In genomic region chr7:141476226-141476980, GRCm38 (mm10) we compare ENCODE assay signal across 8 mouse cellular contexts. TPM values are rescaled to one million over a fixed set of nuclear protein-coding genes. Genes with fewer than 3 reads are reported as not detected.
DNase-seq lines count a peak whose midpoint lies in the region; ATAC-seq lines count a peak whose summit lies in the region.

No protein-coding gene starts in this region.

- intact Hi-C loops in left cerebral cortex, postnatal 36 days (cut with DNase I): no loop called here
- intact Hi-C loops in left cerebral cortex, postnatal 4 days (cut with DNase I): no loop called here

- WGBS in hindbrain, embryonic 16.5 days: 1% methylated on average over 10 of the region's 17 CpGs
- WGBS in liver, embryonic 13.5 days (ENCODE audit: insufficient replicate concordance): 7% methylated on average over 17 of the region's 17 CpGs

- peak overlapping the region; percentile 95 for H3K4me2 ChIP-seq in hindbrain, embryonic 16.5 days (ENCODE audit: low read length)
- peak overlapping the region; percentile 95 for H3K4me2 ChIP-seq in liver, embryonic 13.5 days

- H3K27ac ChIP-seq in hindbrain, embryonic 16.5 days (ENCODE audit: low read depth, low read length): peak overlapping the region; percentile 59
- H3K27ac ChIP-seq in liver, embryonic 13.5 days: peak overlapping the region; percentile 87

- H3K4me3 ChIP-seq in hindbrain, embryonic 16.5 days (ENCODE audit: low read length): peak overlapping the region; percentile 66
- peak overlapping the region; percentile 81 for H3K4me3 ChIP-seq in liver, embryonic 13.5 days (replicated peaks)

- no peak overlapping the region for H3K9ac ChIP-seq in hindbrain, embryonic 16.5 days (ENCODE audit: low read depth, low read length)
- H3K9ac ChIP-seq in liver, embryonic 13.5 days: peak overlapping the region; percentile 87

- peaks cover 9% of the 10 kb centered on the region for H3K36me3 ChIP-seq in hindbrain, embryonic 16.5 days (ENCODE audit: control insufficient read depth, insufficient read depth, low read length)
- peaks cover 14% of the 10 kb centered on the region for H3K36me3 ChIP-seq in liver, embryonic 13.5 days

- H3K9me3 ChIP-seq in hindbrain, embryonic 16.5 days (ENCODE audit: control insufficient read depth, low read length): no peaks in the 10 kb centered on the region
- no peaks in the 10 kb centered on the region for H3K9me3 ChIP-seq in liver, embryonic 13.5 days (replicated peaks)

- H3K27me3 ChIP-seq in hindbrain, embryonic 16.5 days (replicated peaks; ENCODE audit: control insufficient read depth, insufficient read depth, low read length): peaks cover 5% of the 10 kb centered on the region; the same call in 1 of the 2 replicates
- H3K27me3 ChIP-seq in liver, embryonic 13.5 days: peaks cover 6% of the 10 kb centered on the region

- DNase-seq in left cerebral cortex, postnatal 36 days (ENCODE audit: low spot score in 2 of 2): peak; percentile 35 to 52
- no peak for DNase-seq in left cerebral cortex, postnatal 4 days
- DNase-seq in adrenal gland, postnatal 25 days: peak; percentile 89
- peak; percentile 76 to 83 for DNase-seq in gastrocnemius, adult 8-10 months (ENCODE audit: low spot score in 2 of 2)
- peak; percentile 47 for DNase-seq in liver, embryonic 13.5 days
- DNase-seq in naive thymus-derived CD4-positive, alpha-beta T cell, adult 2 months (ENCODE audit: low read depth): peak; percentile 48
- no peak for DNase-seq in c-Kit-positive CD71-positive TER-119-positive erythroid progenitor cells, embryonic 14.5 days (ENCODE audit: low spot score)

- peaks cover 32% of the 10 kb centered on the region for H3K4me1 ChIP-seq in hindbrain, embryonic 16.5 days (ENCODE audit: control insufficient read depth, insufficient read depth, low read depth, low read length)
- H3K4me1 ChIP-seq in liver, embryonic 13.5 days (replicated peaks): peaks cover 73% of the 10 kb centered on the region

- no peak for ATAC-seq in hindbrain, embryonic 16.5 days
- peak; percentile 22 for ATAC-seq in liver, embryonic 13.5 days (ENCODE audit: low read depth)

RNA-seq across cellular contexts. Expression of gene Tspan4, which starts 1.4 kb away (rescaled TPM):
- 10 to 100 TPM; 14.2 to 20.0 TPM for total RNA-seq in left cerebral cortex, postnatal 36 days (2021)
- 10 to 100 TPM; 33.5 to 35.9 TPM for total RNA-seq in left cerebral cortex, postnatal 4 days (2021)
- 70.9 and 99.3 TPM in 2 replicates for total RNA-seq in adrenal gland, postnatal 25 days (2021)
- 10 to 100 TPM in 2 of 4 experiments, 1 to 10 TPM in 2; 8.1 to 15.1 (median 11.9) TPM for total RNA-seq in gastrocnemius, adult 8-10 months (2022)
- polyA plus RNA-seq in hindbrain, embryonic 16.5 days (2015; fragmentation: Nextera tagmentation; extraction: Ambion mirVana): 68.3 and 71.0 TPM in 2 replicates
- 49.3 and 49.7 TPM in 2 replicates for polyA plus RNA-seq in liver, embryonic 13.5 days (2015; fragmentation: Nextera tagmentation; extraction: Ambion mirVana)

RNA-seq across cellular contexts. Expression of gene Polr2l, which starts 1.5 kb away (rescaled TPM):
- 10 to 100 TPM; 38.0 to 40.1 TPM for total RNA-seq in left cerebral cortex, postnatal 36 days (2021)
- 10 to 100 TPM; 38.5 to 40.1 TPM for total RNA-seq in left cerebral cortex, postnatal 4 days (2021)
- total RNA-seq in adrenal gland, postnatal 25 days (2021): 89.5 and 102 TPM in 2 replicates
- 10 to 100 TPM; 57.4 to 68.5 (median 63.7) TPM for total RNA-seq in gastrocnemius, adult 8-10 months (2022)
- 72.4 and 75.8 TPM in 2 replicates for polyA plus RNA-seq in hindbrain, embryonic 16.5 days (2015; fragmentation: Nextera tagmentation; extraction: Ambion mirVana)
- polyA plus RNA-seq in liver, embryonic 13.5 days (2015; fragmentation: Nextera tagmentation; extraction: Ambion mirVana): 63.9 and 72.4 TPM in 2 replicates

RNA-seq across cellular contexts. Expression of gene Cd151, which starts 9.2 kb away (rescaled TPM):
- 10 to 100 TPM; 30.9 to 35.4 TPM for total RNA-seq in left cerebral cortex, postnatal 36 days (2021)
- 10 to 100 TPM; 46.7 to 50.6 TPM for total RNA-seq in left cerebral cortex, postnatal 4 days (2021)
- total RNA-seq in adrenal gland, postnatal 25 days (2021): 287 and 310 TPM in 2 replicates
- 10 to 100 TPM; 78.2 to 98.0 (median 86.2) TPM for total RNA-seq in gastrocnemius, adult 8-10 months (2022)
- polyA plus RNA-seq in hindbrain, embryonic 16.5 days (2015; fragmentation: Nextera tagmentation; extraction: Ambion mirVana): 23.0 and 24.7 TPM in 2 replicates
- polyA plus RNA-seq in liver, embryonic 13.5 days (2015; fragmentation: Nextera tagmentation; extraction: Ambion mirVana): 4.1 and 5.0 TPM in 2 replicates

RNA-seq across cellular contexts. Expression of gene Cracr2b, which starts 15.5 kb away (rescaled TPM):
- total RNA-seq in left cerebral cortex, postnatal 36 days (2021): 1 to 10 TPM; 3.0 to 3.5 TPM
- total RNA-seq in left cerebral cortex, postnatal 4 days (2021): 1 to 10 TPM; 4.4 to 4.9 TPM
- total RNA-seq in adrenal gland, postnatal 25 days (2021): 9.9 and 13.5 TPM in 2 replicates
- 10 to 100 TPM in 1 of 4 experiments, 1 to 10 TPM in 3; 3.3 to 11.4 (median 6.9) TPM for total RNA-seq in gastrocnemius, adult 8-10 months (2022)
- 7.9 and 10.8 TPM in 2 replicates for polyA plus RNA-seq in hindbrain, embryonic 16.5 days (2015; fragmentation: Nextera tagmentation; extraction: Ambion mirVana)
- 3.6 and 4.0 TPM in 2 replicates for polyA plus RNA-seq in liver, embryonic 13.5 days (2015; fragmentation: Nextera tagmentation; extraction: Ambion mirVana)

RNA-seq across cellular contexts. Expression of gene Pnpla2, which starts 21.4 kb away (rescaled TPM):
- total RNA-seq in left cerebral cortex, postnatal 36 days (2021): 10 to 100 TPM; 28.0 to 31.7 TPM
- 10 to 100 TPM; 13.9 to 16.0 TPM for total RNA-seq in left cerebral cortex, postnatal 4 days (2021)
- total RNA-seq in adrenal gland, postnatal 25 days (2021): 538 and 617 TPM in 2 replicates
- total RNA-seq in gastrocnemius, adult 8-10 months (2022): 100 to 1,000 TPM; 250 to 384 (median 284) TPM
- 20.0 and 20.9 TPM in 2 replicates for polyA plus RNA-seq in hindbrain, embryonic 16.5 days (2015; fragmentation: Nextera tagmentation; extraction: Ambion mirVana)
- polyA plus RNA-seq in liver, embryonic 13.5 days (2015; fragmentation: Nextera tagmentation; extraction: Ambion mirVana): 11.9 and 13.8 TPM in 2 replicates

Comparison
In these comparisons a context has a peak if more than half of its experiments do, and no peak if none do; other contexts are left out.
1. DNase-seq: peak in left cerebral cortex, postnatal 36 days (2 of 2), adrenal gland, postnatal 25 days (single experiment), gastrocnemius, adult 8-10 months (2 of 2), liver, embryonic 13.5 days (single experiment) and naive thymus-derived CD4-positive, alpha-beta T cell, adult 2 months (single experiment); none in left cerebral cortex, postnatal 4 days (single experiment) and c-Kit-positive CD71-positive TER-119-positive erythroid progenitor cells, embryonic 14.5 days (single experiment).